9 mouse cellular contexts compared by ENCODE assay signal in the genomic region with DNA sequence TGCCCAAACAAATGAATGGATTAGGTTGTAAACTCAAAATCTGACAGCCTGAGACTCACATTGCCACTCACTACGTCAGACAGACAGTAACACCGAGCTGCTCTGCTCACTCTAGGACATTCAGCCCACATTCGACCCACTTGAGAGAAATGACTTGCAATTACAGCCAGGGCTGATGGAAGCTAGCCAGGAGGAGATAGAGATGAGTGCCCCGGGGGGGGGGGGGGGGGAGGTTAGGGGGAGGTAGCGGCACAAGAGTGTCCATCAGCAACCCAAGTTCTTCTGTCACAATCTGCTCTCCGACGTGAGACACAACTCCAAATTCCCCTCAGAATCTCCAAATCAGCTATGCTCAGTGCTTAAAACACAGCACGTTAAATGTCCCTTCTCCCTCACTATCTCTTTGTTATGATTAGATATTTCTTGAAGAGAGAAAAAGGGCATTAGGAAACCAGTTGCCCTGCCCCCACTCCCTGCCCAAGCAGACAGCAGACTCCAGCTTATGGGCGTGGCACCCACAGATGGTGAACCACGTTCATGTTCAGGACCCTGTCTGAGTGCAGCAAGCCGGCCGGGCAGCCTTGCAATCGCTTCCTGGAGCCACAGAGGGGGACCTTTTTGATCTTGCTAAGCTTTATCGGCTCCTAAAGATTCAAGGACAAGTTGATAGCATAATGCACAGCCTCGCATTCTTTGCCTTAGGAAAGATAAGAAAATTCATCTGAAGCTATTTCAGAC.
DNase-seq lines count a peak whose midpoint lies in the region; ATAC-seq and TF ChIP-seq lines count a peak whose summit lies in the region.
"Had no signal": no experiment of that assay in that cellular context is flagged by ENCODE, and none has a peak within 500 bp of the region (broad histone marks: within the 10 kb centered on the region; RNA-seq: fewer than 3 reads in every experiment).

No protein-coding gene starts in this region.

- TF ChIP-seq CTCF in lung, embryonic 14.5 days (IDR thresholded peaks at IDR 0.05; ENCODE audit: low read depth), result no peak

- 16% methylated on average over 15 of the region's 15 CpGs for WGBS in lung, embryonic 14.5 days

- no peaks in the 10 kb centered on the region for H3K9me3 ChIP-seq in lung, embryonic 14.5 days (ENCODE audit: low read depth, low read length)

- peak; percentile 51 for DNase-seq in lung, embryonic 14.5 days
- DNase-seq in lung, postnatal 25 days (ENCODE audit: low spot score), result no peak
- peak; percentile 54 for DNase-seq in MN1 (ENCODE audit: low spot score)
- peak; percentile 49 for DNase-seq in adrenal gland, postnatal 25 days
- DNase-seq in lung, postnatal 4 days, result peak; percentile 32 to 43
- no peak for DNase-seq in frontal cortex, postnatal 10 days (ENCODE audit: low spot score in 2 of 2)
- DNase-seq: cerebellum, adult 9-10 months had no signal

- H3K9ac ChIP-seq in lung, embryonic 14.5 days, result no peak overlapping the region
- H3K9ac ChIP-seq: hindbrain, embryonic 14.5 days had no signal

- H3K4me1 ChIP-seq in lung, embryonic 14.5 days (ENCODE audit: insufficient read depth), result no peaks in the 10 kb centered on the region

- H3K4me3 ChIP-seq in lung, embryonic 14.5 days (ENCODE audit: low read depth, low read length), result no peak overlapping the region

- H3K36me3 ChIP-seq in lung, embryonic 14.5 days (ENCODE audit: insufficient read depth), result no peaks in the 10 kb centered on the region

- H3K27me3 ChIP-seq in lung, embryonic 14.5 days (ENCODE audit: insufficient read depth, low read length), result no peaks in the 10 kb centered on the region

- no peak overlapping the region for H3K4me2 ChIP-seq in lung, embryonic 14.5 days
- H3K4me2 ChIP-seq: hindbrain, embryonic 14.5 days had no signal

- ATAC-seq in lung, embryonic 14.5 days (ENCODE audit: insufficient read depth), result peak; percentile 41; the same call in 1 of the 2 replicates
- no peak; the same call in 1 of the 2 replicates for ATAC-seq in granulocyte monocyte progenitor cell, adult 5-6 weeks (replicated peaks; ENCODE audit: poor library complexity, severe bottlenecking)

- no peak overlapping the region for H3K27ac ChIP-seq in lung, embryonic 14.5 days (ENCODE audit: low read depth)
- H3K27ac ChIP-seq: hindbrain, embryonic 14.5 days had no signal

Comparison
In these comparisons a context has a peak if more than half of its experiments do, and no peak if none do; other contexts are left out.
1. DNase-seq: peak in lung, embryonic 14.5 days (single experiment), MN1 (single experiment), adrenal gland, postnatal 25 days (single experiment) and lung, postnatal 4 days (2 of 2); none in lung, postnatal 25 days (single experiment) and frontal cortex, postnatal 10 days (0 of 2).